Mouse (Mus musculus) intestine, embryonic 15.5 days (tissue): ENCODE measurements at regions not wholly inside any gene's neighbourhood (a gene's known extent, or its start where the extent isn't known, plus 50 kb on each side); places are given as distances from the start of the nearest gene placed in this dataset.

Experiments
- ATAC-seq: fragments of 200-750 bp; cut with Nextera tagmentation; 2 replicates; pipeline ENCODE4 v1.8.0; 2017; ENCODE audit warnings: moderate TSS enrichment, moderate library complexity
- H3K27ac ChIP-seq: fragments of 300-500 bp; sonication (generic); 2 replicates; pipeline ENCODE4 v1.5.1; 2015; ENCODE audit warnings: mild to moderate bottlenecking, inconsistent platforms
- H3K27me3 ChIP-seq: fragments of 300-500 bp; sonication (generic); replicated peaks from 2 replicates; pipeline ENCODE4 v1.6.1; 2015; ENCODE audit warnings: inconsistent platforms
- H3K36me3 ChIP-seq: fragments of 300-500 bp; sonication (generic); 2 replicates; pipeline ENCODE4 v1.6.1; 2015; ENCODE audit warnings: inconsistent platforms
- H3K4me1 ChIP-seq: fragments of 300-500 bp; sonication (generic); replicated peaks from 2 replicates; pipeline ENCODE4 v1.6.1; 2015; ENCODE audit warnings: inconsistent platforms
- H3K4me2 ChIP-seq: fragments of 300-500 bp; sonication (generic); replicated peaks from 2 replicates; pipeline ENCODE4 v1.6.1; 2015; ENCODE audit warnings: mild to moderate bottlenecking, inconsistent platforms
- H3K4me3 ChIP-seq: fragments of 300-500 bp; sonication (generic); replicated peaks from 2 replicates; pipeline ENCODE4 v1.5.1; 2015; ENCODE audit warnings: inconsistent platforms
- H3K9ac ChIP-seq: fragments of 300-500 bp; sonication (generic); 2 replicates; pipeline ENCODE4 v1.6.1; 2015; ENCODE audit warnings: inconsistent platforms
- H3K9me3 ChIP-seq: fragments of 300-500 bp; sonication (generic); 2 replicates; pipeline ENCODE4 v1.6.1; 2016; ENCODE audit warnings: inconsistent platforms
- WGBS: fragments of 180-500 bp; shearing (Covaris S2); methylation state at CpG from one replicate; pipeline ENCODE4 v1.1.7; 2015; 5-methylcytosine and 5-hydroxymethylcytosine counted together

GRCm38 (mm10) chr13:32649982-32650381, 133.8 kb downstream of the Mylk4 start:
- Histone ChIP-seq H3K4me1 (no peaks in the 10 kb centered on the region), H3K27ac (no peak overlapping the region), H3K4me2 (no peak overlapping the region), H3K4me3 (no peak overlapping the region), H3K9ac (no peak overlapping the region), H3K27me3 (no peaks in the 10 kb centered on the region), H3K9me3 (no peaks in the 10 kb centered on the region), H3K36me3 (no peaks in the 10 kb centered on the region)
- WGBS, result 56% methylated on average over 9 of the region's 9 CpGs
- ATAC-seq, result no peak

GRCm38 (mm10) chr13:32643030-32643750, 140.6 kb downstream of the Mylk4 start:
- no peaks in the 10 kb centered on the region for H3K27me3 ChIP-seq
- H3K4me2 ChIP-seq, result no peak overlapping the region
- ATAC-seq, result no peak
- H3K9me3 ChIP-seq, result no peaks in the 10 kb centered on the region
- no peaks in the 10 kb centered on the region for H3K4me1 ChIP-seq
- no peaks in the 10 kb centered on the region for H3K36me3 ChIP-seq
- H3K27ac ChIP-seq, result no peak overlapping the region
- H3K9ac ChIP-seq, result no peak overlapping the region
- WGBS, result 36% methylated on average over 5 of the region's 5 CpGs
- H3K4me3 ChIP-seq, result no peak overlapping the region

DNA sequence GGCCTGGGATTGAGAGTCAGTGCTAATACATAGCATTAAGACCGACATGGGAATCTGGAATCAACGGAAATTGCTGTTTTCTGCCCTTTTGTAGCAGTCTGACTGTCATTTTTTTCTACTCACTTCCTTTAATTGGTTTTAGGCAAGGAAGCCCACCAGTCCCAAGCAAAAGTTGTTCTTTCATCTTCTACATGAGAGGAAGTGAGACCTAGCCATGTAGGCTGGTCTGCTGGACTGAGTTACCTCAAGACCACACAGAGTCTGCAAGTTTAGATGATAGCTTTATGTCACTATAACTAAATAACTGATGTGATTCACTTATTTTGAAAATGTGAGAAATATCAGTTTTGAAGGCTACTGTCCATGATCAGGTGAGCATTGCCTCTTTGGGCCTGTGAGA, 142.8 kb downstream of the Mylk4 start:
- ATAC-seq, result no peak
- H3K9ac ChIP-seq, result no peak overlapping the region

DNA sequence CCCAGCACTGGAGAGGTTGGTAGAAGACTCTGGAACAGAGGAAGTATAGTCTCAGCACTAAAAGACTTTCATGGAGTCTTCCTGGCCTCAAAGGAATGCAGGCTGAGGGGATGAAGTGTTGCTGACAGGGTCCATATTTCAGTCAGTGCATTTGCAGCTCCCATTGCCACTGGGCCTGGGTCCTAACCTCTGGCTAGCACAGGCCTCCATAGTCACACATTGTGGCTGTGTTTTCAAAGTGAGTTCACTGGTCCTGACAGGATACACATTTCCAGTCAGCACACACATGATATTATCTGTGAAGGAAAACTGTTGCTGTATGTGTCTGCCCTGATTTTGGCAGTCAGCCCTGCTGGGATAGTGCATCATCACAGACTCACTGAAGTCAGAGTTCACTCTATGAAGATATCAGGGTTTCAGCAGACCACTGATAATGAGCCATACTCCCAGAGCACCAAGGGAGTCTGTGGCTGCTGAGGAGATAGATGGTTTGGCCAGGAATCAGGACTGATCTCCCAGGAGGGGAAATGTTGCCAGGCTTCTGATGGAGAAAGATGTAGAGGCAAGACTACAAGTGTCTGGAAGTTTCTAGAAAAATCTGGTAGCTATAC, 153.5 kb downstream of the Mylk4 start:
- H3K9ac ChIP-seq, result no peak overlapping the region
- H3K27me3 ChIP-seq, result no peaks in the 10 kb centered on the region
- no peak overlapping the region for H3K4me2 ChIP-seq
- H3K4me1 ChIP-seq, result no peaks in the 10 kb centered on the region
- ATAC-seq, result no peak
- H3K27ac ChIP-seq, result no peak overlapping the region
- no peaks in the 10 kb centered on the region for H3K9me3 ChIP-seq
- H3K36me3 ChIP-seq, result no peaks in the 10 kb centered on the region
- no peak overlapping the region for H3K4me3 ChIP-seq

More for the DNA sequence above, 142.8 kb downstream of the Mylk4 start:
- Histone ChIP-seq H3K4me1 (no peaks in the 10 kb centered on the region), H3K27me3 (no peaks in the 10 kb centered on the region), H3K27ac (no peak overlapping the region), H3K4me2 (no peak overlapping the region), H3K9me3 (no peaks in the 10 kb centered on the region), H3K36me3 (no peaks in the 10 kb centered on the region), H3K4me3 (no peak overlapping the region)
- WGBS, result 88% methylated on average over 2 of the region's 2 CpGs

DNA sequence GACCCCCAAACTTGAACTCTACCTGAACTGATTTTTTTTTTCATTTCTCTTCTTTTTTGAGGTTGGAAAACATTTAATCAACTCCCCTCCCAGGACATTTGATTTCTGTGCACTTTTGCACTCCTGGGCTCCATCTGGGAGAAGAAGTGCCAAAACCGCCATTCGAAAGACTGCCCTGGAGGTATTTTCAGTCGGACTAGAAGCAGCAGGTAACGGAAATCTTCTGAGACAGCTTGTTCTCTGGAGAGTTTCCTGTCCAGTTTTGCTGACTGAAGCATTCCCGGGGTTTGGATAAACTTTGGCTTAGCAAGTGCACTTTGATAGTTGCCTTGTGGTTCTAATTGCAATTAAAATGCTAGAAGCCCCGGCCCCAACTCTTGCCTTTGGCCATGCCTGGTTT, 169.8 kb downstream of the Mylk4 start:
- H3K36me3 ChIP-seq, result no peaks in the 10 kb centered on the region
- WGBS, result 50% methylated on average over 6 of the region's 6 CpGs

GRCm38 (mm10) chr13:32611551-32612295, 172.0 kb downstream of the Mylk4 start:
- no peak overlapping the region for H3K9ac ChIP-seq
- 0 out of 2 replicates have a peak, but pooled peaks have one; percentile 17 for ATAC-seq
- no peaks in the 10 kb centered on the region for H3K9me3 ChIP-seq
- no peaks in the 10 kb centered on the region for H3K36me3 ChIP-seq
- no peak overlapping the region for H3K27ac ChIP-seq
- peak overlapping the region; percentile 25; the same call in 1 of the 2 replicates for H3K4me2 ChIP-seq
- peaks cover 10% of the 10 kb centered on the region; the same call in 1 of the 2 replicates for H3K4me1 ChIP-seq
- no peaks in the 10 kb centered on the region for H3K27me3 ChIP-seq
- H3K4me3 ChIP-seq, result no peak overlapping the region
- WGBS, result 42% methylated on average over 13 of the region's 13 CpGs

More for the DNA sequence above, 169.8 kb downstream of the Mylk4 start:
- Histone ChIP-seq H3K4me2 (no peak overlapping the region), H3K4me1 (peaks cover 10% of the 10 kb centered on the region; the same call in 1 of the 2 replicates), H3K4me3 (no peak overlapping the region), H3K27ac (no peak overlapping the region), H3K9ac (no peak overlapping the region), H3K27me3 (no peaks in the 10 kb centered on the region), H3K9me3 (no peaks in the 10 kb centered on the region)
- ATAC-seq, result no peak

DNA sequence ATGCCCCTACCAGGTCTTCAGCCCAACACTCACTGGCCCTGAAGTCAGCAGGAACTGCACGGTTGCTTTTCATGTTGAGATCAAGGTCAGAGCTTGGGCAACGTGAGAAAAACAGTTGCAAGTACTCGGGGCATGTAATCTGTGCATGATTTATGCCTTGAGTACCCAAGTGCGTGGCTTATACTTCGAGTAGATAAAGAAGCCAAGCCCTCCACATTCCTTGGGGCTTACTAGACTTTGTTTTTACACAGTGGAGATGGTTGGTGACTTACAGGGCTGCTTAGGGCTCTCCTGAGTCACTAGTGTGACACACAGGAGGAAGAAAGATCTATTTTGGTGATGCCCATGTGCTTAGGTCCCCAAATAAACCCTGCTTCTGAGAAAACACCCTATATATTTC, 172.8 kb downstream of the Mylk4 start:
- H3K4me1 ChIP-seq, result peaks cover 10% of the 10 kb centered on the region; the same call in 1 of the 2 replicates
- WGBS, result 20% methylated on average over 5 of the region's 5 CpGs
- H3K36me3 ChIP-seq, result no peaks in the 10 kb centered on the region
- H3K27me3 ChIP-seq, result no peaks in the 10 kb centered on the region
- ATAC-seq, result no peak
- no peak overlapping the region for H3K9ac ChIP-seq
- no peak overlapping the region for H3K4me2 ChIP-seq
- no peaks in the 10 kb centered on the region for H3K9me3 ChIP-seq
- H3K27ac ChIP-seq, result no peak overlapping the region
- H3K4me3 ChIP-seq, result no peak overlapping the region

GRCm38 (mm10) chr13:32608413-32608812, 175.3 kb downstream of the Mylk4 start:
- ATAC-seq, result no peak
- Histone ChIP-seq H3K4me1 (peaks cover 10% of the 10 kb centered on the region; the same call in 1 of the 2 replicates), H3K4me3 (no peak overlapping the region), H3K36me3 (no peaks in the 10 kb centered on the region), H3K27ac (no peak overlapping the region), H3K4me2 (no peak overlapping the region), H3K27me3 (no peaks in the 10 kb centered on the region), H3K9ac (no peak overlapping the region), H3K9me3 (no peaks in the 10 kb centered on the region)
- WGBS, result 77% methylated on average over 3 of the region's 3 CpGs

DNA sequence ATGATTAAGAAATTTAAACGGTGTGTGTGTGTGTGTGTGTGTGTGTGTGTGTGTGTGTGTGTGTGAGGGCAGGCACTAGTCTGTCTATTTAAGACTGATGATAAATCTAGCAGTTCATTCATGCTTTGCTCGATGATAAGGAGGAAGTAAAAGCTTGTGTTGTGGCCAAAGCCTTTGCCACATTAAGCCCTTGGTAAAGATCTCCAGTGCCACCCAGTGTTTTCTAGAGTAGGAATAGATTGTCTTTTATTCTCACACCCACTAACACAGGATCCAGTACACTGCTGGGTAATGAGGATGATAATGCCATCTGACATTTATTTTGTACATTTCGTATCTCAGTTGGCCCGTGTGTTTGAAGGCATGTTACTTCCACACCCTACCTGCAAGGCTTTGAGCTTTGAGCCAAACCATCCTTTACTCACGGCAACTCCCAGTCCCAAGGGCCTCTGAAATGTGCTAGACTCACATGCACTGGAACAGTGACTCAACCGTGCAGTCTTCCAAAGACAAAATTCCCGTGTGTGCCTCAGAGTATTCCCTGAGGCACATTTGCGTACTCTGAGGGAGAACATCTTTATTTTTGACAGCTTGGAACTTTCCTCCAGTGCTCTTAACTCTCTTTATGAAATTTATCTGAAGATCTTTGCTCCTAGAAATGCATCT, 179.7 kb downstream of the Mylk4 start:
- H3K9ac ChIP-seq, result no peak overlapping the region
- H3K4me2 ChIP-seq, result no peak overlapping the region
- no peaks in the 10 kb centered on the region for H3K4me1 ChIP-seq
- ATAC-seq, result no peak
- no peaks in the 10 kb centered on the region for H3K36me3 ChIP-seq
- H3K9me3 ChIP-seq, result no peaks in the 10 kb centered on the region
- H3K27me3 ChIP-seq, result no peaks in the 10 kb centered on the region
- H3K27ac ChIP-seq, result no peak overlapping the region
- H3K4me3 ChIP-seq, result no peak overlapping the region
- WGBS, result 75% methylated on average over 8 of the region's 8 CpGs

DNA sequence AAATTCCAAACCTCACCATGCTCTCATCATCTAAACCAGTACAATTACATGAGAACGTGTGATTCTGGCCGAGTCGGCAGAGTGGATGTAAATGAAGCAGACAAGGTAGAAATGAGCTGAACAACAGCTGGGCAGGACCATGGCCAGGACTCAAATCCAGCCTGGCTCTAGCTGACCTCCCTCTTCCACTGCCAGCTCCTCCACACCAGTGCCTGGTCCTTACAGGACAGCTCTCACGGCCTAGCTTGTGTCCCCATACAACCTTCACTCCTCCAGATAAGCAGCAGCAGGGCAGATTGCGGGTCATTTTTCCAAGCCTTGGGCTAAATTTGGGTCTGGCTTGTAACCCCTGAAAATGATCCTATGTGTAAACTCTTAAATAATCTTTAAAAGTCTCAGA, 182.4 kb downstream of the Mylk4 start:
- Histone ChIP-seq H3K4me2 (no peak overlapping the region), H3K36me3 (no peaks in the 10 kb centered on the region), H3K4me3 (no peak overlapping the region), H3K4me1 (no peaks in the 10 kb centered on the region), H3K27ac (no peak overlapping the region), H3K9me3 (no peaks in the 10 kb centered on the region), H3K27me3 (no peaks in the 10 kb centered on the region), H3K9ac (no peak overlapping the region)
- ATAC-seq, result no peak
- WGBS, result 82% methylated on average over 5 of the region's 5 CpGs

- Histone ChIP-seq H3K4me2 (no peak overlapping the region), H3K9ac (no peak overlapping the region), H3K27me3 (no peaks in the 10 kb centered on the region), H3K36me3 (no peaks in the 10 kb centered on the region), H3K4me1 (no peaks in the 10 kb centered on the region), H3K27ac (no peak overlapping the region), H3K4me3 (no peak overlapping the region), H3K9me3 (no peaks in the 10 kb centered on the region)
- WGBS, result 89% methylated on average over 7 of the region's 7 CpGs
- no peak for ATAC-seq
Observed at GRCm38 (mm10) chr13:32593611-32594010, 190.1 kb downstream of the Mylk4 start.

DNA sequence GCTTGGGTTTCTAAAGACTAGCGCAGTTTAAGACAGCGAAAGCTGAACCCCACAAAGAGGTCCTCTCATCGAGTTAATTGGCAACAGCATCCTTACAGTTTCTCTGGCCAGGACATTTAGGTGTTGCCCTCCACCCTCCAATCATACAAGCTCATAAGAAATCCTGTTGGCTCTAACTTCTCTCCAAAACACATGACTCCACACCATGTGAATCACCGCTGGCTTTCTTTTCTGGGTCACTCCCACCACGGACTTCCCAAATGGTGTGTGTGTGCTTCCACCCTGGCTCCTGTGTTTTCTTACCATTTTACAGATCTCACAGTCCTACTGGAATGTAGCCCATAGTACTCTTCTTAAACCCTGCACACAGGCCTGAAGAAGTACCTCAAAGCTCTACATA, 190.6 kb downstream of the Mylk4 start:
- Histone ChIP-seq H3K27me3 (no peaks in the 10 kb centered on the region), H3K4me3 (no peak overlapping the region), H3K36me3 (no peaks in the 10 kb centered on the region), H3K4me1 (no peaks in the 10 kb centered on the region), H3K4me2 (no peak overlapping the region), H3K9ac (no peak overlapping the region), H3K27ac (no peak overlapping the region), H3K9me3 (no peaks in the 10 kb centered on the region)
- 93% methylated on average over 5 of the region's 5 CpGs for WGBS
- ATAC-seq, result no peak
